Mouse (Mus musculus) monocyte, adult 5-6 weeks (primary cell): ENCODE measurements around the gene Ranbp3. TPM values are rescaled to one million over a fixed set of nuclear protein-coding genes. Genes with fewer than 3 reads are reported as not detected.
A peak's percentile ranks its signal among the peaks of the same experiment; 100 is the strongest.

Experiments used
- ATAC-seq: fragments of 153-309, 156-312 bp; replicated peaks from 2 replicates; pipeline ENCODE4 v1.8.0; 2017; ENCODE audit warnings: mild to moderate bottlenecking; ENCODE audit not compliant: low TSS enrichment, insufficient number of reproducible peaks, severe bottlenecking, poor library complexity, low FRiP score
- total RNA-seq: library from RNA; stranded (forward); fragments of 200-1000, 200-491, 200-594 nt; gene quantifications from 3 replicates; pipeline ENCODE4 v1.2.3, GENCODE M21; 2017

Ranbp3 gene
- total RNA-seq, 1 experiment from 2014 or later, result 55.6 TPM

DNA sequence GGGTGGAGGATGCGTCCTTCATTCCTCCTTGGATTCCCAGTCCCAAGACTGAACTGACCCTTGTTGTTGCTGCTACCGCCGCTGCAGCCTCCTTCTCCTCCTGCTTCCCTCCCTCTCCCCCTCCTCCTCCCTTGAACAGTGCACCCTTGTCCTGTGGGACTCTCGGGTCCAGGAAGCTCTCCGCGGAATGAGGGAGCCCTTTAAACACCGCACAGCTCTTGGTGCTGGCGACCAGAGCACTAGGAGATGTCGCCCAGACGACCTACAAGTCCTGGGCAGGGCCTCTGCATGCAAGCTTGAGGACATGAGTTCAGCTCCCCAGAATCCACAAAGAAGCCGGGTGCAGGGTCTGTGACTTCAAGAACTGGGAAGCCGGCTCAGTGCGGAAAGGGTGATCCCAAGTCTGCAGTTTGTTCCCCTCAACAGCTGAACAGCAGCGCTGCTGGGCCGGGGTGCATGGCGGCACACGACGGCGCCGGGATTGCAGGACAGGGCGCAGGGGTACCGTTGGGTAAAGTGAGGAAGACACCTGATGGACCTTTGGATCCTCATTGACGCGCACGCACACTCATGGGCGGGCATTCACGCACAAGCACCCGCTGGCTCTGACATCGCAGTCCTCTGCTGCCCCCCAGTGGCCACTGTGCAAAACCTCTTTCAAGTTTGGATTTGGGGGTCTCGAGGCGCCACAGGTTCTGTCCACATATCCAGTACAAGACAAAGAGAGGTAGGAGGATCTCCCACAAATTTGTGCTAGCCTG, 4.5 kb upstream of the Ranbp3 start:
- peak; percentile 41 for ATAC-seq

DNA sequence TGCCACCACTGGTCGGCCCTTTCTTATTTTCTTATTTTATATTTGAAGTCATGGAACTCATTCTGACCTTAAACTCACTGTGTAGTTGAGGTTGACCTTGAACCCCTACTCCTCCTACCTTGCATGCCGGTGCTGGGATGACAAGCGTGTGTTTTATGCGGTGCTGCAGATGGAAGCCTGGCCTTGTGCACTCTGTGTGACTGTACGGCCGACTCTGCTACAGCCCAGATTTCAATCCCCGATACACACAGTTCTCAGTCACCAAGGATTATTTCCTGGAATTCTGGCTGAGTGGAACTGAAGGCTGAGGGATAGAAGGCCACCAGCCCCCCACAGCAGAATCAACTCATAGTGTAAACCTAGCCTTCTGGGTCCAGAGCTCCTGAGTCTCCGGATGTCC, 3.3 kb upstream of the Ranbp3 start:
- ATAC-seq, result no peak

DNA sequence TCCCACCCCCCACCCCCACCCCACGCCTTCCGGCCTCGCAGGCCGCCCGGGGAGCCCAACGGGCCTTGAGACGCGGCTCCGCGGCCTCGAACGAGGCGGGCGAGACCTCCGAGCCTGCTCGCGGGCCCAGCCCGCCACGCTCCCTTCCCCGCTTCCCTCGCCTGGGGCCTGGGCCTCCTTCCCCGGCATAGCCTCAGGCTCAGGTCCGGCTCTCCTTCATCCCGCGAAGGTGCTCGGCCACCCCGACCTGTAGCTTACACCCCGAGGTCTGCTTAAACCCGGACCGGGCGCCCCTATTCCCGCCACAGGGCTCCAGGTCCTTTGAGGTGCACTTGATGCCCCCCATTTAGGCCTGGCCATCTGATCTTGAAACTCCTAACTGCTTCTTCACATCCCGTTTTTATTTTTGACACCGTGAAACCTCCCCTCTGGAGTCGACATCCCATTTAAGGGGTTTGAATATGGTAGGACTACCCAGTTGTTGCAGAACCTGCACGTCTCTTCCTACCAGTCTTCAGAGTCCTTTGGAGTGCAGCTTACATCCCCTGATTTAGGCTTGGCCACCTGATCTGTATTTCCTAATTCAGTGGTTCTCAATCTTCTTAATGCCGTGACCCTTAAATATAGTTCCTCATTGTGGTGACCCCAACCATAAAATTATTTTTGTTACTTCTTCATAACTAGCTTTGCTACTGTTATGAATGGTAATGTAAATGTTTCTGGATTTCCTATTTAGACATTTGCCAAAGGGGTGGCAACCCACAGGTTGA, 738 bp downstream of the Ranbp3 start:
- no peak for ATAC-seq

DNA sequence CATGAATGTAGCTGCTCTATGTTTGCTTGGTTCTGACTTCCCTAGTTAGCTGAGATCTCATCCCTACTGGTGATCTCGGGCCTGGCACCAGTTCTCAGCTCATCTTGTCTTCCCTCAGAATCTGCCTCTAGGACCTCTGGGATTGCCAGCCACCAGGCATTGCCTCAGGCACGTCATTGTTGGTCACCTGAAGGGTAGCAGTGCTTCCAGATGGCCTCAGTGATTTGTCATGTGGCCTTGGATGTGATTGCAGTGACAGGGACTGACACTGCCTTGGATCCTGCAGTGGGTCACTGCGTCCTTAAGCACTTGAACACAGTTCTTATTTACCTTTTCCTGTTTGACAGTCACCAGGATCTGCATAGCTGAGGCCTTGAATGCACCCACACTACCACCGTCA, 8.7 kb downstream of the Ranbp3 start:
- no peak for ATAC-seq

GRCm38 (mm10) chr17:56682880-56683279, 9.8 kb downstream of the Ranbp3 start:
- ATAC-seq, result no peak

GRCm38 (mm10) chr17:56683546-56684140, 10.5 kb downstream of the Ranbp3 start:
- no peak for ATAC-seq

DNA sequence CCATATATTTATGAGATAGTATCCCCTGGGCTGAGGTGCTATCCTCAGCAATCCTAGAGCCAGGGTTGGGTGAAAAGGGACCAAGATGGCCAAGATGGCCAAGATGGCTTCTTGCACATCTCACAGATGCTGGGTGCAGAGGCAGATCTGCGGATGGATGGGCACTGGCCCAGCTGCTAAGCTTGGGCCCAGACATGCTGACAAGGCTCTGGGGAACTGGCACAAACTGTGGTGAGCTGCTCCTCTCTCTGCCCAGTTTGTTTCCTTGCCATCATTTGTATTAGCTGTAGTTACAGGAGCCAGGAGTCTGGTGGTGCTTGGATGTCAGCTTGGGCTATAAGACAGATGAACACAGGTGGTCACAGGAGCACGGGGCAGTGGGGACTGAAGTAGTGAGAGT, 11.6 kb downstream of the Ranbp3 start:
- ATAC-seq, result no peak

- ATAC-seq, result no peak
These were observed 13.7 kb downstream of the Ranbp3 start for GRCm38 (mm10) chr17:56686801-56687200.

GRCm38 (mm10) chr17:56688045-56688444, 15.0 kb downstream of the Ranbp3 start:
- ATAC-seq, result no peak

- ATAC-seq, result no peak
These were observed 15.6 kb downstream of the Ranbp3 start for GRCm38 (mm10) chr17:56688689-56689088.

DNA sequence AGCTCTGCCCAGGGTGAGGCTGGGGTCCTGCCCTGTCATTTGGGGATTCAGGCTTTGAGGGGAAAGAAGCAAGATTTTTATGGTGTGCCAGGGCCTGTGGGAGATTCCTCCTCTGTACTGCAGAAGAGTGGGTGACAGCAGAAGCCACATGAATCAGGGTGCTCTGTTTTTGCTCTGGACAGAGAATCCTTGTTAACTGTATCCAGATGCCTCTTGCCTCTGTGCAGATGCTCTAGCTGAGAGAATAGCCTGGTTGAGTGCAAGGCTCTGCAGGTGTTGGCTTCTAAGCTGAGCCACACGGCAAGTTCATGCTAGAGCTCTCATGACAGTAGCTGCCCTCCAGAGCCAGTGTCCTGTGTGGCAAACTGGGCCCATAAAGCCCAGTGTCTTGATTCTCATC, 20.3 kb downstream of the Ranbp3 start:
- ATAC-seq, result no peak

DNA sequence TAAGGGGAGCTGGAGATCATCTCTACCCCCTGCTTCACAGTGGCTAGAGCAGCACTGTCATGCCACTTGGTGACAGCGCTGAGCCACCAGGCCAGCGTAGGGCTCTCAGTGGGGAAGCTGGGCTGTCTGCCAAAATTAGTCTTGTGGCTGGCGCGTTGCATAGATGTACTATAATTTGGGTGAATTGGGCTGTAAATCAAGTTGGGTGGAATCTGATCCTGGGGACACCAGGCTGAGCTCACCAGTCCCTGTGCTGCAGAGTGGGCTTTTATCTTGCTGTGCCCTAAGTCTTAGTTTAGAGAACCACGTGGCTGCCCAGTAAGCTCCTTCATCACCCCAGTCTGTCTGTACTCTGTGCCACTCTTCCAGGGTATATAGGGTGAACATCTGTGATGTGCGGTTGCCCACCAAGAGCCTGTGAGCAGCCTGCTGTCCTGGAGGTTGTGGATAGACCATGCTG, 20.8 kb downstream of the Ranbp3 start:
- no peak for ATAC-seq

GRCm38 (mm10) chr17:56700451-56700850, 27.4 kb downstream of the Ranbp3 start:
- no peak for ATAC-seq

GRCm38 (mm10) chr17:56703038-56703437, 29.9 kb downstream of the Ranbp3 start:
- ATAC-seq, result no peak

- no peak for ATAC-seq
These were observed 33.4 kb downstream of the Ranbp3 start for GRCm38 (mm10) chr17:56706515-56706914.

- no peak for ATAC-seq
These were observed 35.6 kb downstream of the Ranbp3 start for GRCm38 (mm10) chr17:56708692-56709091.

GRCm38 (mm10) chr17:56709708-56710107, 36.6 kb downstream of the Ranbp3 start:
- no peak for ATAC-seq

DNA sequence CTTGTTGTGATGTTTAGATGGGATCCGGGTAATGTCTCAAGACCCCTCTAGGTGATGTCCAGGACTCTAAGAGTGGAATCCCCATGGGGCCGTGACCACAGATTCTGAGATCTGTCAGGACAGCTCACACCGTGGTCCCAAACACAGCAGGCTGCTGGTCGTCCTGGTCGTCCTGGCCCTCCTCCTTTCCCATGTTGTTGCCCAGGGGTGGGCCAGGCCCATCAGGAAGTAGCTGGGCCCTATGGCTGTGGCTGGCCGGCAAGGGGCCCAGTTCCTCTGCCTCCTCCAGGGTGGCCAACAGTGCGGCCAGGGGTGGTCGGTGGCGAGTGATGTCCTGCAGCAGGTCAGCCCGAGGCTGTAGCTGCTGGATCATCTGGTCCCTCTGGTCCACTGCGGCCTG, 42.3 kb downstream of the Ranbp3 start:
- ATAC-seq, result no peak

GRCm38 (mm10) chr17:56715914-56716654, 43.0 kb downstream of the Ranbp3 start:
- ATAC-seq, result no peak
